Mouse (Mus musculus) heart, embryonic 16.5 days (tissue): ENCODE results near the gene Cabs1. TPM values are rescaled to one million over a fixed set of nuclear protein-coding genes. Genes with fewer than 3 reads are reported as not detected.

Experiments
- polyA plus RNA-seq: library from polyadenylated mRNA; unstranded; fragments of >200 nt; fragmentation: Nextera tagmentation; extraction: Ambion mirVana; gene quantifications from 2 replicates; pipeline ENCODE4 v1.2.1, GENCODE M21; 2015

The Cabs1 gene
- polyA plus RNA-seq, 1 experiment from 2014 or later = not detected

Other genes starting within 250 kb of the Cabs1 start
- gene Csn1s2a, start 204.9 kb upstream of the Cabs1 start, polyA plus RNA-seq = not detected in 2 replicates
- gene Csn1s2b, start 171.4 kb upstream of the Cabs1 start, polyA plus RNA-seq = not detected in 2 replicates
- not detected in 2 replicates for gene Prr27, start 153.8 kb upstream of the Cabs1 start, polyA plus RNA-seq
- gene Odam, start 94.4 kb upstream of the Cabs1 start, polyA plus RNA-seq = not detected in 2 replicates
- 0.30 TPM in 1 of 2 replicates, not detected in the other for gene Csn3, start 53.9 kb upstream of the Cabs1 start, polyA plus RNA-seq
- gene 2310003L06Rik, start 10.0 kb upstream of the Cabs1 start, polyA plus RNA-seq = not detected in 2 replicates
- not detected in 2 replicates for gene Gm28434, start 9.9 kb upstream of the Cabs1 start, polyA plus RNA-seq
- gene Smr3a, start 23.1 kb downstream of the Cabs1 start, polyA plus RNA-seq = not detected in 2 replicates
- not detected in 2 replicates for gene Smr2, start 107.1 kb downstream of the Cabs1 start, polyA plus RNA-seq
- not detected in 2 replicates for gene Gm11116, start 132.1 kb downstream of the Cabs1 start, polyA plus RNA-seq
- gene Gm11115, start 174.7 kb downstream of the Cabs1 start, polyA plus RNA-seq = not detected in 2 replicates